21 mouse cellular contexts compared by ENCODE assay signal in genomic region chr7:3387761-3388160, GRCm38 (mm10). TPM values are rescaled to one million over a fixed set of nuclear protein-coding genes. Genes with fewer than 3 reads are reported as not detected.
DNase-seq lines count a peak whose midpoint lies in the region; ATAC-seq and TF ChIP-seq lines count a peak whose summit lies in the region.
"Had no signal": no experiment of that assay in that cellular context is flagged by ENCODE, and none has a peak within 500 bp of the region (broad histone marks: within the 10 kb centered on the region; RNA-seq: fewer than 3 reads in every experiment).

No protein-coding gene starts in this region.

- H3K27me3 ChIP-seq in forebrain, embryonic 12.5 days = no peaks in the 10 kb centered on the region
- no peaks in the 10 kb centered on the region for H3K27me3 ChIP-seq in forebrain, embryonic 10.5 days (ENCODE audit: poor library complexity, severe bottlenecking)
- no peaks in the 10 kb centered on the region for H3K27me3 ChIP-seq in midbrain, embryonic 11.5 days (ENCODE audit: control insufficient read depth, insufficient read depth, low read length)
- H3K27me3 ChIP-seq in midbrain, embryonic 15.5 days (replicated peaks) = no peaks in the 10 kb centered on the region
- no peaks in the 10 kb centered on the region for H3K27me3 ChIP-seq in forebrain, embryonic 16.5 days (replicated peaks; ENCODE audit: control insufficient read depth, insufficient read depth, low read length)
- peaks cover 27% of the 10 kb centered on the region; the same call in 1 of the 2 replicates for H3K27me3 ChIP-seq in heart, embryonic 10.5 days (ENCODE audit: insufficient read depth, poor library complexity, severe bottlenecking)

- peak overlapping the region; percentile 21; the same call in 1 of the 2 replicates for H3K4me2 ChIP-seq in forebrain, embryonic 12.5 days
- H3K4me2 ChIP-seq in midbrain, embryonic 11.5 days = no peak overlapping the region
- H3K4me2 ChIP-seq in midbrain, embryonic 15.5 days = no peak overlapping the region
- peak overlapping the region; percentile 85; the same call in 1 of the 2 replicates for H3K4me2 ChIP-seq in forebrain, embryonic 16.5 days (ENCODE audit: low read length)
- H3K4me2 ChIP-seq: heart, embryonic 12.5 days had no signal

- no peak for TF ChIP-seq CTCF in olfactory bulb, adult 2 months (IDR thresholded peaks at IDR 0.05; ENCODE audit: insufficient read depth, low read depth, low read length)

- H3K4me1 ChIP-seq in forebrain, embryonic 12.5 days = peaks cover 31% of the 10 kb centered on the region
- peaks cover 42% of the 10 kb centered on the region for H3K4me1 ChIP-seq in forebrain, embryonic 10.5 days
- peaks cover 10% of the 10 kb centered on the region for H3K4me1 ChIP-seq in midbrain, embryonic 11.5 days (ENCODE audit: control insufficient read depth, insufficient read depth, low read length)
- peaks cover 39% of the 10 kb centered on the region for H3K4me1 ChIP-seq in midbrain, embryonic 15.5 days
- H3K4me1 ChIP-seq in forebrain, embryonic 16.5 days (replicated peaks; ENCODE audit: control insufficient read depth, insufficient read depth, low read length) = peaks cover 40% of the 10 kb centered on the region
- H3K4me1 ChIP-seq in olfactory bulb, adult 2 months (ENCODE audit: control insufficient read depth, insufficient read depth, low read length) = peaks cover 12% of the 10 kb centered on the region
- 0 out of 2 replicates have a peak, but pooled peaks cover 4% of the 10 kb centered on the region for H3K4me1 ChIP-seq in heart, embryonic 10.5 days

- H3K4me3 ChIP-seq in forebrain, embryonic 12.5 days (replicated peaks) = no peak overlapping the region
- H3K4me3 ChIP-seq in forebrain, embryonic 10.5 days = no peak overlapping the region
- H3K4me3 ChIP-seq in midbrain, embryonic 11.5 days (ENCODE audit: low read depth, low read length) = no peak overlapping the region
- no peak overlapping the region for H3K4me3 ChIP-seq in midbrain, embryonic 15.5 days
- no peak overlapping the region for H3K4me3 ChIP-seq in forebrain, embryonic 16.5 days (replicated peaks; ENCODE audit: low read length)
- peak overlapping the region; percentile 17; the same call in 1 of the 2 replicates for H3K4me3 ChIP-seq in olfactory bulb, adult 2 months (ENCODE audit: insufficient read depth, low read depth, low read length)
- H3K4me3 ChIP-seq in heart, embryonic 10.5 days = no peak overlapping the region
- H3K4me3 ChIP-seq: heart, embryonic 12.5 days had no signal

- H3K9ac ChIP-seq in forebrain, embryonic 12.5 days = no peak overlapping the region
- no peak overlapping the region for H3K9ac ChIP-seq in midbrain, embryonic 11.5 days (ENCODE audit: low read length)
- no peak overlapping the region for H3K9ac ChIP-seq in midbrain, embryonic 15.5 days
- no peak overlapping the region for H3K9ac ChIP-seq in forebrain, embryonic 16.5 days (replicated peaks; ENCODE audit: low read depth, low read length)
- H3K9ac ChIP-seq: heart, embryonic 12.5 days had no signal

- no peak for TF ChIP-seq POLR2A in olfactory bulb, adult 2 months (IDR thresholded peaks at IDR 0.05; ENCODE audit: insufficient read depth, low read depth, low read length)

- H3K36me3 ChIP-seq in forebrain, embryonic 12.5 days (replicated peaks) = no peaks in the 10 kb centered on the region
- no peaks in the 10 kb centered on the region for H3K36me3 ChIP-seq in forebrain, embryonic 10.5 days (replicated peaks)
- no peaks in the 10 kb centered on the region for H3K36me3 ChIP-seq in midbrain, embryonic 11.5 days (ENCODE audit: control insufficient read depth, insufficient read depth, low read length)
- H3K36me3 ChIP-seq in midbrain, embryonic 15.5 days (replicated peaks) = no peaks in the 10 kb centered on the region
- H3K36me3 ChIP-seq in forebrain, embryonic 16.5 days (ENCODE audit: control insufficient read depth, insufficient read depth) = no peaks in the 10 kb centered on the region
- H3K36me3 ChIP-seq in heart, embryonic 10.5 days = no peaks in the 10 kb centered on the region
- H3K36me3 ChIP-seq: heart, embryonic 12.5 days had no signal

- no peaks in the 10 kb centered on the region for H3K9me3 ChIP-seq in forebrain, embryonic 12.5 days
- H3K9me3 ChIP-seq in forebrain, embryonic 10.5 days = no peaks in the 10 kb centered on the region
- H3K9me3 ChIP-seq in midbrain, embryonic 11.5 days (ENCODE audit: control insufficient read depth, low read length) = no peaks in the 10 kb centered on the region
- H3K9me3 ChIP-seq in midbrain, embryonic 15.5 days = no peaks in the 10 kb centered on the region
- no peaks in the 10 kb centered on the region for H3K9me3 ChIP-seq in forebrain, embryonic 16.5 days (ENCODE audit: control insufficient read depth, low read length)
- no peaks in the 10 kb centered on the region for H3K9me3 ChIP-seq in heart, embryonic 10.5 days
- H3K9me3 ChIP-seq: heart, embryonic 12.5 days had no signal

- ATAC-seq in forebrain, embryonic 12.5 days (ENCODE audit: low FRiP score) = no peak
- no peak for ATAC-seq in midbrain, embryonic 11.5 days (ENCODE audit: low FRiP score)
- no peak for ATAC-seq in midbrain, embryonic 15.5 days (replicated peaks)
- ATAC-seq in forebrain, embryonic 16.5 days = no peak

- no peak overlapping the region for H3K27ac ChIP-seq in forebrain, embryonic 12.5 days
- H3K27ac ChIP-seq in forebrain, embryonic 10.5 days = no peak overlapping the region
- no peak overlapping the region for H3K27ac ChIP-seq in midbrain, embryonic 11.5 days (ENCODE audit: low read depth, low read length)
- H3K27ac ChIP-seq in midbrain, embryonic 15.5 days = no peak overlapping the region
- no peak overlapping the region for H3K27ac ChIP-seq in forebrain, embryonic 16.5 days (ENCODE audit: low read length)
- no peak overlapping the region for H3K27ac ChIP-seq in olfactory bulb, adult 2 months (ENCODE audit: insufficient read depth, low read depth, low read length)
- H3K27ac ChIP-seq in heart, embryonic 10.5 days = no peak overlapping the region
- H3K27ac ChIP-seq: stomach, postnatal 0 days had no signal

- DNase-seq in forebrain, embryonic 10.5 days (ENCODE audit: extremely low spot score, low spot score) = no peak
- peak; percentile 61 for DNase-seq in midbrain, embryonic 11.5 days (ENCODE audit: low spot score, missing footprints)
- no peak for DNase-seq in heart, embryonic 10.5 days (ENCODE audit: low spot score)
- DNase-seq: adrenal gland, postnatal 14 days; cerebellum, postnatal 10 days; embryo, embryonic 11 days; heart, postnatal 14 days; kidney, adult 2 months; kidney, postnatal 14 days; lung, adult 2 months; lung, postnatal 36 days; right cerebral cortex, adult 18-20 months; thymus, postnatal 14 days had no signal

- 84% methylated on average over 18 of the region's 18 CpGs for WGBS in forebrain, embryonic 12.5 days
- 88% methylated on average over 18 of the region's 18 CpGs for WGBS in forebrain, embryonic 10.5 days
- WGBS in midbrain, embryonic 11.5 days = 84% methylated on average over 18 of the region's 18 CpGs
- WGBS in midbrain, embryonic 15.5 days = 90% methylated on average over 18 of the region's 18 CpGs
- 90% methylated on average over 16 of the region's 18 CpGs for WGBS in forebrain, embryonic 16.5 days
- WGBS in olfactory bulb, adult 2 months = 80% methylated on average over 18 of the region's 18 CpGs
- 82% methylated on average over 18 of the region's 18 CpGs for WGBS in heart, embryonic 10.5 days

RNA-seq across cellular contexts. Expression of gene Cacng8, which starts 2.7 kb away (rescaled TPM):
- polyA plus RNA-seq in forebrain, embryonic 12.5 days (2016; fragmentation: Nextera tagmentation; extraction: Ambion mirVana) = 6.3 and 8.2 TPM in 2 replicates
- 6.7 and 7.1 TPM in 2 replicates for polyA plus RNA-seq in forebrain, embryonic 10.5 days (2016; fragmentation: Nextera tagmentation; extraction: Ambion mirVana)
- 4.0 and 4.7 TPM in 2 replicates for polyA plus RNA-seq in midbrain, embryonic 11.5 days (2014; fragmentation: Nextera tagmentation; extraction: Ambion mirVana)
- polyA plus RNA-seq in midbrain, embryonic 15.5 days (2015; fragmentation: Nextera tagmentation; extraction: Ambion mirVana) = 18.3 and 19.0 TPM in 2 replicates
- polyA plus RNA-seq in forebrain, embryonic 16.5 days (2015; fragmentation: Nextera tagmentation; extraction: Ambion mirVana) = 12.9 and 16.4 TPM in 2 replicates
- not detected in 2 replicates for polyA plus RNA-seq in olfactory bulb, adult 2 months (2012; ENCODE audit: insufficient read depth, insufficient read length, low replicate concordance, missing spikeins)
- 1.8 and 2.3 TPM in 2 replicates for polyA plus RNA-seq in heart, embryonic 10.5 days (2016; fragmentation: Nextera tagmentation; extraction: Ambion mirVana)
- polyA plus RNA-seq: liver, adult 2 months; lung, adult 2 months had no signal

RNA-seq across cellular contexts. Expression of gene Cacng6, which starts 36.2 kb away (rescaled TPM):
- 0.10 and 0.22 TPM in 2 replicates for polyA plus RNA-seq in forebrain, embryonic 12.5 days (2016; fragmentation: Nextera tagmentation; extraction: Ambion mirVana)
- 0.22 and 0.27 TPM in 2 replicates for polyA plus RNA-seq in forebrain, embryonic 10.5 days (2016; fragmentation: Nextera tagmentation; extraction: Ambion mirVana)
- not detected in 2 replicates for polyA plus RNA-seq in midbrain, embryonic 11.5 days (2014; fragmentation: Nextera tagmentation; extraction: Ambion mirVana)
- not detected in 2 replicates for polyA plus RNA-seq in midbrain, embryonic 15.5 days (2015; fragmentation: Nextera tagmentation; extraction: Ambion mirVana)
- polyA plus RNA-seq in forebrain, embryonic 16.5 days (2015; fragmentation: Nextera tagmentation; extraction: Ambion mirVana) = 0.14 TPM in 1 of 2 replicates, not detected in the other
- not detected in 2 replicates for polyA plus RNA-seq in olfactory bulb, adult 2 months (2012; ENCODE audit: insufficient read depth, insufficient read length, low replicate concordance, missing spikeins)
- 9.6 and 23.7 TPM in 2 replicates for polyA plus RNA-seq in heart, embryonic 10.5 days (2016; fragmentation: Nextera tagmentation; extraction: Ambion mirVana)
- polyA plus RNA-seq: gonadal fat pad, adult 2 months; liver, adult 2 months had no signal

RNA-seq across cellular contexts. Expression of gene Cacng7, which starts 55.0 kb away (rescaled TPM):
- 3.9 and 4.0 TPM in 2 replicates for polyA plus RNA-seq in forebrain, embryonic 12.5 days (2016; fragmentation: Nextera tagmentation; extraction: Ambion mirVana)
- polyA plus RNA-seq in forebrain, embryonic 10.5 days (2016; fragmentation: Nextera tagmentation; extraction: Ambion mirVana) = 1.7 and 2.2 TPM in 2 replicates
- polyA plus RNA-seq in midbrain, embryonic 11.5 days (2014; fragmentation: Nextera tagmentation; extraction: Ambion mirVana) = 4.2 and 4.4 TPM in 2 replicates
- polyA plus RNA-seq in midbrain, embryonic 15.5 days (2015; fragmentation: Nextera tagmentation; extraction: Ambion mirVana) = 4.0 TPM in 2 replicates
- polyA plus RNA-seq in forebrain, embryonic 16.5 days (2015; fragmentation: Nextera tagmentation; extraction: Ambion mirVana) = 2.8 and 4.3 TPM in 2 replicates
- not detected in 2 replicates for polyA plus RNA-seq in olfactory bulb, adult 2 months (2012; ENCODE audit: insufficient read depth, insufficient read length, low replicate concordance, missing spikeins)
- polyA plus RNA-seq in heart, embryonic 10.5 days (2016; fragmentation: Nextera tagmentation; extraction: Ambion mirVana) = 0.22 and 1.3 TPM in 2 replicates

Comparison
In these comparisons a context has a peak if more than half of its experiments do, and no peak if none do; other contexts are left out.
1. H3K4me2 ChIP-seq: peak in forebrain, embryonic 12.5 days (single experiment) and forebrain, embryonic 16.5 days (single experiment); none in midbrain, embryonic 11.5 days (single experiment) and midbrain, embryonic 15.5 days (single experiment).